Mouse (Mus musculus): ENCODE measurements around the gene Lce3d.

Lce3d gene

GRCm38 (mm10) chr3:92957090-92957489 lies at the start of gene Lce3d:
Gene Lce3d, plus strand, starts transcription at chr3:92957390.
- in situ Hi-C loops (cut with MboI; ENCODE audit: low sequenced_read_pairs) = no loop called here

DNA sequence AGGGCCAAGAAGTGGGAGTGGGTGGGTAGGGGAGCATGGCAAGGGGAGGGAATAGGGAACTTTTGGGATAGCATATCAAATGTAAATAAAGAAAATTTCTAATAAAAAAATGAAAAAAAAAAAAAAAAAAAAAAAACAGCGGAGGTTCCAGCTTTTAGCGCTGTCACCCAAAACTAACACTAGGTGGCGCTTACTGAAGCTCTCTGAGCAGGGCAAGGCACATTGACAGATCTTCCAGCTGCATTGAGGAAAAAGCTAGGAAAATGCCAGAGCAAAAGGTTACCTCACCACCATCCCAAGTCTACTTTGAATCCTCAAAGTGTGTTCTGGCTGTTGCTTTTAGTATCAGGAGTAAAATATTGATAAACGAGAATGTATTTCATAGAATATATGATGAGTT lies 49.6 kb upstream of the Lce3d start:
- in situ Hi-C loops (cut with MboI; ENCODE audit: low sequenced_read_pairs) = no loop called here

- in situ Hi-C loops (cut with MboI; ENCODE audit: low sequenced_read_pairs) = no loop called here
Measured at GRCm38 (mm10) chr3:92920364-92920763, 36.8 kb upstream of the Lce3d start.

- in situ Hi-C loops (cut with MboI; ENCODE audit: low sequenced_read_pairs) = no loop called here
Measured at GRCm38 (mm10) chr3:92926130-92926529, 31.1 kb upstream of the Lce3d start, which contains the start of gene Lce3a. Gene Lce3a, minus strand, starts transcription at chr3:92926230.

- in situ Hi-C loops (cut with MboI; ENCODE audit: low sequenced_read_pairs) = no loop called here
Measured at GRCm38 (mm10) chr3:92932679-92933078, 24.5 kb upstream of the Lce3d start, which contains the start of gene Lce3b. Gene Lce3b, plus strand, starts transcription at chr3:92932979.

DNA sequence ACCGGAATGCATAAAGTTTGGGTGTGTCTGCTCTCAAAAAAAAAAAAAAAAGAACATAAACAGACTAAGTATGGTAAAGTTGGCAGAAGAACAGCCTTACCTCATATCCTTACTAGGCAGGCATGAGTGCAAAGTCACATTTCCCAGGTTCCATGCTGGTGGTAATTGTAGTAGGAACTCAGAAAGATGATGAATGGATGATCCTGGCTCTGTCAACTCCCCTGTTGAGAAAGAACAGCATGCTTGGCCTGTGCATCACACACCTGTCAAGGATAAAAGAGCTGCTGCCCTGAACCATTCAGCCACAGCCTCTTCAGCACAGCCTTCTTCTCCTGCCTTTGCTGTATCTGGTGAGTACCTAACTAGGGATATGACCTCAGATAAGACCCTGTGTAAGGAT lies 13.0 kb upstream of the Lce3d start, which contains the start of gene Lce3c:
Gene Lce3c (plus strand): TSS at position 301 of the 400 bp plus-strand sequence.
- in situ Hi-C loops (cut with MboI; ENCODE audit: low sequenced_read_pairs) = no loop called here

DNA sequence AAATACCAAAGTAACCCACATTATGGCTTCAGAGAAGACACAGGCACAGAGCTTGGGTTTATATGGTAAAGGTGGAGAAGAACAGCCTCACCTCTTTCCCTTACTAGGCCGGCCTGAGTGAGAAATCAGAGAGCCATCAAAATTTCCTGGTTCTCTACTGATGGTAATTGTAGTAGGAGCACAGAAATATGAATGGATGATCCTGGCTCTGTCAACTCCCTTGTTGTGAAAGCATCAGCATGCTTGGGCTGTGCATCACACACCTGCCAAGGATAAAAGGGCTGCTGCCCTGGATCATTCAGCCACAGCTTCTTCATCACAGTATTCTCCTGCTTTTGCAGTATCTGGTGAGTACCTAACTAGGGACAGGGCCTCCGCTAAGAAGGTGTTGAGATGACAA lies 9.6 kb downstream of the Lce3d start, which contains the start of gene Lce3e:
Gene Lce3e (plus strand): TSS at position 301 of the 400 bp plus-strand sequence.
- in situ Hi-C loops (cut with MboI; ENCODE audit: low sequenced_read_pairs) = no loop called here

GRCm38 (mm10) chr3:92978484-92978883 lies 21.3 kb downstream of the Lce3d start:
- in situ Hi-C loops (cut with MboI; ENCODE audit: low sequenced_read_pairs) = no loop called here

- in situ Hi-C loops (cut with MboI; ENCODE audit: low sequenced_read_pairs) = no loop called here
Measured at GRCm38 (mm10) chr3:92991926-92992325, 34.7 kb downstream of the Lce3d start, which contains the start of gene Lce3f. Gene Lce3f, plus strand, starts transcription at chr3:92992226.

DNA sequence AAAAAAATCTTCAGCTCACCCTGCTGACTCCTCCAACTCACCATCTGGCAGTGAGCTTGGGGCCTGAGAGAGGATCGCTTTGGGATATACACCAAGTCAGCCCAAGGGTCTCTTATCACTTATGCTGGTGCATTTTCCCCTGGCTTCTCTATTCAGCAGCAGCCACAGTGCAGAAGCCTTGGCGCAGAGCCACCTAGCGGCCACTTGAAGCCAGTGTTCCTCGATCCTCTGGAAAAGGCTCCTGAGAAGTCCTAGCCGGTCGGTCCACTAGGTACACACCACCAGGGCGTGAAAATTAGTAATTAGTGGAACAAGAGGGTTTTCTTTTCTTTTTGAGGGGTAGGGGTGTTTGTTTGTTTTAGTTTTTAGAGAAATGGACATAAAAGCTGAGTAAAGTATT lies 41.5 kb downstream of the Lce3d start:
- in situ Hi-C loops (cut with MboI; ENCODE audit: low sequenced_read_pairs) = no loop called here

- in situ Hi-C loops (cut with MboI; ENCODE audit: low sequenced_read_pairs) = no loop called here
Measured at GRCm38 (mm10) chr3:93000621-93001020, 43.4 kb downstream of the Lce3d start.

DNA sequence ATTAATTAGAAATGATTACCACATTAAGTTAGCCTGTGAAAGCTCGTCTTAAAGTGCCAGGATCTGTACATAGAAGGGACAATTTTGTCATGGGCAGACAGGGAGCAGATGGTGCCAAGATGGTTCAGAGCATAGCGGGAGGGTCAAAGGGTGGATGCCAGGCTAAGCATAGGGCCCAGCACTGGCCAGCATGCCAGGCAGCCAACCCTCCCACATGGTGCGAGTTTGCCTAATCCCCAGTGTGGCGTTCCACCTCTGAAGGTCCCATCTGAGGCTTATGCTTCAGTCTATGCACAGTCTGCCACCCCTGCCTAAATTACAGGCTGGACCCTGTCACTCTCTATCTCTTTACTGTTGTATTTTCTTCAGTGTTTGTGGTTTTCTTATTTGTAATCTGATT lies 45.7 kb downstream of the Lce3d start:
- in situ Hi-C loops (cut with MboI; ENCODE audit: low sequenced_read_pairs) = no loop called here
